In genomic region chr15:85037343-85037690, GRCm38 (mm10) we compare ENCODE assay signal across 8 mouse cellular contexts. TPM values are rescaled to one million over a fixed set of nuclear protein-coding genes. Genes with fewer than 3 reads are reported as not detected.
DNase-seq lines count a peak whose midpoint lies in the region; ATAC-seq and TF ChIP-seq lines count a peak whose summit lies in the region.

No protein-coding gene starts in this region.

- no peak for TF ChIP-seq CTCF in lung, embryonic 14.5 days (IDR thresholded peaks at IDR 0.05; ENCODE audit: low read depth)

- peak overlapping the region; percentile 43; the same call in 1 of the 2 replicates for H3K27ac ChIP-seq in lung, embryonic 14.5 days (ENCODE audit: low read depth)
- no peak overlapping the region for H3K27ac ChIP-seq in embryonic facial prominence, embryonic 12.5 days
- H3K27ac ChIP-seq in intestine, embryonic 16.5 days (ENCODE audit: low read length): peak overlapping the region; percentile 20; the same call in 1 of the 2 replicates
- no peak overlapping the region for H3K27ac ChIP-seq in neural tube, embryonic 14.5 days (ENCODE audit: low read depth, low read length)

- no peak for ATAC-seq in lung, embryonic 14.5 days (ENCODE audit: insufficient read depth)
- no peak for ATAC-seq in embryonic facial prominence, embryonic 12.5 days (ENCODE audit: insufficient number of reproducible peaks, insufficient read depth, low FRiP score, low TSS enrichment)
- ATAC-seq in intestine, embryonic 16.5 days: no peak
- ATAC-seq in neural tube, embryonic 14.5 days (ENCODE audit: low read depth): no peak

- H3K9ac ChIP-seq in lung, embryonic 14.5 days: peak overlapping the region; percentile 86
- peak overlapping the region; percentile 85 for H3K9ac ChIP-seq in embryonic facial prominence, embryonic 12.5 days
- H3K9ac ChIP-seq in intestine, embryonic 16.5 days (ENCODE audit: low read depth, low read length): peak overlapping the region; percentile 88
- H3K9ac ChIP-seq in neural tube, embryonic 14.5 days (replicated peaks; ENCODE audit: low read depth, low read length): peak overlapping the region; percentile 74

- 2% methylated on average over 8 of the region's 8 CpGs for whole genome bisulfite sequencing in lung, embryonic 14.5 days
- 10% methylated on average over 8 of the region's 8 CpGs for WGBS in embryonic facial prominence, embryonic 12.5 days
- WGBS in intestine, embryonic 16.5 days: 2% methylated on average over 8 of the region's 8 CpGs
- WGBS in neural tube, embryonic 14.5 days: 2% methylated on average over 8 of the region's 8 CpGs

- H3K36me3 ChIP-seq in lung, embryonic 14.5 days (ENCODE audit: insufficient read depth): no peaks in the 10 kb centered on the region
- no peaks in the 10 kb centered on the region for H3K36me3 ChIP-seq in embryonic facial prominence, embryonic 12.5 days
- no peaks in the 10 kb centered on the region for H3K36me3 ChIP-seq in intestine, embryonic 16.5 days (ENCODE audit: control insufficient read depth, insufficient read depth, low read length)
- H3K36me3 ChIP-seq in neural tube, embryonic 14.5 days (ENCODE audit: control insufficient read depth, insufficient read depth, low read length): no peaks in the 10 kb centered on the region

- H3K4me2 ChIP-seq in lung, embryonic 14.5 days: peak overlapping the region; percentile 94
- H3K4me2 ChIP-seq in embryonic facial prominence, embryonic 12.5 days (replicated peaks): peak overlapping the region; percentile 80
- H3K4me2 ChIP-seq in intestine, embryonic 16.5 days (ENCODE audit: low read depth, low read length): peak overlapping the region; percentile 91
- H3K4me2 ChIP-seq in neural tube, embryonic 14.5 days (ENCODE audit: low read depth, low read length): peak overlapping the region; percentile 72

- no peaks in the 10 kb centered on the region for H3K27me3 ChIP-seq in lung, embryonic 14.5 days (ENCODE audit: insufficient read depth, low read length)
- no peaks in the 10 kb centered on the region for H3K27me3 ChIP-seq in embryonic facial prominence, embryonic 12.5 days
- H3K27me3 ChIP-seq in intestine, embryonic 16.5 days (replicated peaks; ENCODE audit: control insufficient read depth, insufficient read depth, low read length): no peaks in the 10 kb centered on the region
- no peaks in the 10 kb centered on the region for H3K27me3 ChIP-seq in neural tube, embryonic 14.5 days (ENCODE audit: control insufficient read depth, insufficient read depth, low read length)

- peaks cover 17% of the 10 kb centered on the region; the same call in 1 of the 2 replicates for H3K4me1 ChIP-seq in lung, embryonic 14.5 days (ENCODE audit: insufficient read depth)
- peaks cover 20% of the 10 kb centered on the region for H3K4me1 ChIP-seq in embryonic facial prominence, embryonic 12.5 days
- peaks cover 35% of the 10 kb centered on the region for H3K4me1 ChIP-seq in intestine, embryonic 16.5 days (ENCODE audit: control insufficient read depth, insufficient read depth, low read length)
- H3K4me1 ChIP-seq in neural tube, embryonic 14.5 days (ENCODE audit: control insufficient read depth, insufficient read depth, low read length): peaks cover 16% of the 10 kb centered on the region

- DNase-seq in lung, embryonic 14.5 days: peak; percentile 22
- DNase-seq in lung, postnatal 4 days: no peak
- no peak for DNase-seq in layer of hippocampus, adult 11-12 months (ENCODE audit: low spot score)
- no peak for DNase-seq in cerebellum, adult 18-20 months
- DNase-seq in frontal cortex, postnatal 36 days (ENCODE audit: low spot score in 2 of 2): no peak

- H3K4me3 ChIP-seq in lung, embryonic 14.5 days (ENCODE audit: low read depth, low read length): peak overlapping the region; percentile 85
- H3K4me3 ChIP-seq in embryonic facial prominence, embryonic 12.5 days: peak overlapping the region; percentile 78
- H3K4me3 ChIP-seq in intestine, embryonic 16.5 days (ENCODE audit: low read length): peak overlapping the region; percentile 87
- peak overlapping the region; percentile 76 for H3K4me3 ChIP-seq in neural tube, embryonic 14.5 days (ENCODE audit: low read depth, low read length)

- no peaks in the 10 kb centered on the region for H3K9me3 ChIP-seq in lung, embryonic 14.5 days (ENCODE audit: low read depth, low read length)
- H3K9me3 ChIP-seq in embryonic facial prominence, embryonic 12.5 days: no peaks in the 10 kb centered on the region
- H3K9me3 ChIP-seq in intestine, embryonic 16.5 days (ENCODE audit: control insufficient read depth, low read length): no peaks in the 10 kb centered on the region
- H3K9me3 ChIP-seq in neural tube, embryonic 14.5 days (ENCODE audit: control insufficient read depth, low read length): no peaks in the 10 kb centered on the region

RNA-seq across cellular contexts. Expression of gene Fam118a, which starts 8.6 kb away (rescaled TPM):
- 37.0 and 37.5 TPM in 2 replicates for polyA plus RNA-seq in lung, embryonic 14.5 days (2014; fragmentation: Nextera tagmentation; extraction: Ambion mirVana)
- polyA plus RNA-seq in embryonic facial prominence, embryonic 12.5 days (2016; fragmentation: Nextera tagmentation; extraction: Ambion mirVana): 24.2 and 24.5 TPM in 2 replicates
- polyA plus RNA-seq in intestine, embryonic 16.5 days (2015; fragmentation: Nextera tagmentation; extraction: Ambion mirVana): 27.8 and 28.8 TPM in 2 replicates
- polyA plus RNA-seq in neural tube, embryonic 14.5 days (2014; fragmentation: Nextera tagmentation; extraction: Ambion mirVana): 27.3 and 30.0 TPM in 2 replicates

RNA-seq across cellular contexts. Expression of gene Upk3a, which starts 20.4 kb away (rescaled TPM):
- 2.4 and 3.3 TPM in 2 replicates for polyA plus RNA-seq in lung, embryonic 14.5 days (2014; fragmentation: Nextera tagmentation; extraction: Ambion mirVana)
- 0.34 and 0.35 TPM in 2 replicates for polyA plus RNA-seq in embryonic facial prominence, embryonic 12.5 days (2016; fragmentation: Nextera tagmentation; extraction: Ambion mirVana)
- 1.6 and 2.1 TPM in 2 replicates for polyA plus RNA-seq in intestine, embryonic 16.5 days (2015; fragmentation: Nextera tagmentation; extraction: Ambion mirVana)
- polyA plus RNA-seq in neural tube, embryonic 14.5 days (2014; fragmentation: Nextera tagmentation; extraction: Ambion mirVana): 0.58 and 0.88 TPM in 2 replicates

RNA-seq across cellular contexts. Expression of gene 5031439G07Rik, which starts 49.0 kb away (rescaled TPM):
- 11.6 and 13.5 TPM in 2 replicates for polyA plus RNA-seq in lung, embryonic 14.5 days (2014; fragmentation: Nextera tagmentation; extraction: Ambion mirVana)
- polyA plus RNA-seq in embryonic facial prominence, embryonic 12.5 days (2016; fragmentation: Nextera tagmentation; extraction: Ambion mirVana): 10.7 and 12.3 TPM in 2 replicates
- 7.1 and 8.1 TPM in 2 replicates for polyA plus RNA-seq in intestine, embryonic 16.5 days (2015; fragmentation: Nextera tagmentation; extraction: Ambion mirVana)
- 20.9 and 21.8 TPM in 2 replicates for polyA plus RNA-seq in neural tube, embryonic 14.5 days (2014; fragmentation: Nextera tagmentation; extraction: Ambion mirVana)

Comparison
In these comparisons a context has a peak if more than half of its experiments do, and no peak if none do; other contexts are left out.
1. H3K27ac ChIP-seq: peak in lung, embryonic 14.5 days (single experiment) and intestine, embryonic 16.5 days (single experiment); none in embryonic facial prominence, embryonic 12.5 days (single experiment) and neural tube, embryonic 14.5 days (single experiment).
2. Peak in every context shown above with its lines, with median percentiles within 50 percentile points of each other: H3K4me2 ChIP-seq, H3K4me3 ChIP-seq and H3K9ac ChIP-seq.